Mouse (Mus musculus) adrenal gland, adult (tissue): ENCODE results near the gene Gtf3c1.
A peak's percentile ranks its signal among the peaks of the same experiment; 100 is the strongest.

Source experiments
- DNase-seq, 2 experiments: peaks; one replicate each; pipeline ENCODE4 v3.0.0; 2022 to 2023; ENCODE audit warnings: low spot score in 1 of 2; ENCODE audit not compliant: inconsistent age in 2 of 2

Gtf3c1 gene

DNA sequence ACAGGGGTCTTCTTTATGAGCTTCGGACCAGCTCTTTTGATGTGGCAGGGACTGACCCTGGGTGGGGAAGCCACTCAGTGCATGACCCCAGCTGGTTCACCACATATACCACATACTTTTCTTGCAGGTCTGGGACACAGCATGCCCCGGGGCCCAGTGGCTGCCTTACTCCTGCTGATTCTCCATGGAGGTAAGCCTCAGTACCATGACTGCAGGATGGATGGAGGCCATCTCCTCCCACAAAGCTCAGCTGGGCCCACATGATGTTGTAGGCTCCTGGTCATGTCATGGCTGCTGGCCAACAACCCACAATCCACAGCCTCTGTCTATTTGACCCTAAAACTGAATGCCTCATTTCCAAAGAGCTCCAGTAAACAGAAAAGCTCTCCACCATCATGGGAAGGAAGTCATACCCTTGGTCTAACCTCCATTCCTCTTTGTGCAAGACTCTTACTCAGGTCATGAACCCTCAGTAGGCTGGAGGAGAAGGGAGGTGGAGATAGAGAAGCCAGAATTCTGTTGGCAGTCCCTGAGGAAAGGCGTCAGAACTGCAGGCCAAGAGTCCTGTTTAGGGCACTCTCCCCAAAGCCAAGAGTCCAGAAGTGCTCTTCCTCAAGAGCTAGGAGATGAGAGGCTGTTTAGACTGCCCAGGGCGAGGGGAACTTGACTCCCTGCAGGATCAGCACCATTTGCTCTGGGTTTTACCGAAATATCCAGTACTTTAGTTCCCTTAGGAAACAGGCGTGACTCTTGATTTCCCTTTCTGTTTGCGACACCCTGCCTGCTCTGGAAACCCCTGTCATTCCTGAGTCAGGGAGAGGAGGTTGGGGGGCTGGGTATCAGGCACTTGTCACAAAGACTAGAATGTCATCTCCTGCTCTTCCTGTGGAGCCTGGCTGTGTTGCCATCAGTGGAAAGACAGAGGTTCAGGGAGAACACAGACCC, 84.6 kb downstream of the Gtf3c1 start:
- no peak for DNase-seq

GRCm38 (mm10) chr7:125620077-125620476, 87.5 kb downstream of the Gtf3c1 start:
- DNase-seq: no peak

- DNase-seq: no peak
Measured at GRCm38 (mm10) chr7:125618016-125618415, 89.6 kb downstream of the Gtf3c1 start.

DNA sequence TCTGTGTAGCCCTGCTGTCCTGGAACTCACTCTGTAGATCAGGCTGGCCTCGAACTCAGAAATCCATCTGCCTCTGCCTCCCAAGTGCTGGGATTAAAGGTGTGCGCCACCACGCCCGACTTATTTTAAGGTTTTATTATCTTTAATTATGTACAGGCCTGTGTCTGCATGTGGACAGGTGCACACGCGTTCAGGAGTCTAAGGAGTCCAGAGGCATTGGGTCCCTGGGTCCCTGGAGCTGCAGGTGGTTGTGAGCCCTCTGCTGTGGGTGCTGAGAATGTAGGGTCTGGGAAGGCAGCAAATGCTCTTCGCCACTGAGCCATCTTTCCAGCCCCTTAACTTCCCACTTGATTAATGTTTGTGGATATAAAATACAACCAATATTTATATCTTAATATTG, 92.1 kb downstream of the Gtf3c1 start:
- no peak for DNase-seq

DNA sequence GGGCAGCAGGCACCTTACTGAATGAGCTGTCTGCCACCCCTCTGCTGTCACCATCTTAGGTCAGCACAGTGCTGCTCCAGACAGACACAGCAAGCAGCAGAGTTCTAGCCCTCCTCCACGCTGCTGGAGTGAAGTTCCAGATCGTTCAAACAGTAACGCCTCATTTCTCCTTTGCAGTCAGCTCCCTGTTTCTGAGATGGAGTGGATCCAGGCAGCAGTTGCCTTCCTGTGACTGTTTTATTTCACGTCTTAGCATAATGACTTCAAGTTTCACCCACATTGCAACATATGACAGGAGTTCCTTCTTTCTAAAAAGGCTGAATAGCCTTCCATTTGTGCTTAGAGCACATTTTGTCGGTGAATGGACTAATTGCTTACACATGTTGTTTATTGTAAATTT, 94.0 kb downstream of the Gtf3c1 start:
- no peak for DNase-seq

DNA sequence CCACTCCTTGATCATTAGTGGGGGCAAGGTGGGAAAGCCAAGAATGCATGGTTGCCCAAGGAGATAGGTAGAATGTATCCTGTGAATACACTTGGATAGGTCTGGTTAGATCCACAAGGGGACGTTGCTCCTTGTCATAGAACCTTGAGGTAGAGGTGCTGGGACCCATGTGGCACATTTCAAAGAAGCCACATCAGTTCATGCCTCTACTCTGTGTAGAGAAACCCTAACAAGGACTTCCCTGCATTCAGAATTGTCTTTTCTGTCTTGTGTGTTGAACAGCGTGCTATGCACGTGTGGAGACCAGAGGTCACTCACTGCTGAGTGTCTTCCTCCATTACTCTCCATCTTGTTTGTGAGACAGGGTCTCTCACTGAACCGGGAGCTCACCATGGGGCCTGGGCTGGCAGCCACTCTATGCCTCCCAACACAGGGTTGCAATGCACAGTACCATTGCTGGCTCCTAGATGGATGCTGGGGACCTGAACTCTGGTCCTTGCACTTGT, 99.3 kb downstream of the Gtf3c1 start:
- no peak for DNase-seq

DNA sequence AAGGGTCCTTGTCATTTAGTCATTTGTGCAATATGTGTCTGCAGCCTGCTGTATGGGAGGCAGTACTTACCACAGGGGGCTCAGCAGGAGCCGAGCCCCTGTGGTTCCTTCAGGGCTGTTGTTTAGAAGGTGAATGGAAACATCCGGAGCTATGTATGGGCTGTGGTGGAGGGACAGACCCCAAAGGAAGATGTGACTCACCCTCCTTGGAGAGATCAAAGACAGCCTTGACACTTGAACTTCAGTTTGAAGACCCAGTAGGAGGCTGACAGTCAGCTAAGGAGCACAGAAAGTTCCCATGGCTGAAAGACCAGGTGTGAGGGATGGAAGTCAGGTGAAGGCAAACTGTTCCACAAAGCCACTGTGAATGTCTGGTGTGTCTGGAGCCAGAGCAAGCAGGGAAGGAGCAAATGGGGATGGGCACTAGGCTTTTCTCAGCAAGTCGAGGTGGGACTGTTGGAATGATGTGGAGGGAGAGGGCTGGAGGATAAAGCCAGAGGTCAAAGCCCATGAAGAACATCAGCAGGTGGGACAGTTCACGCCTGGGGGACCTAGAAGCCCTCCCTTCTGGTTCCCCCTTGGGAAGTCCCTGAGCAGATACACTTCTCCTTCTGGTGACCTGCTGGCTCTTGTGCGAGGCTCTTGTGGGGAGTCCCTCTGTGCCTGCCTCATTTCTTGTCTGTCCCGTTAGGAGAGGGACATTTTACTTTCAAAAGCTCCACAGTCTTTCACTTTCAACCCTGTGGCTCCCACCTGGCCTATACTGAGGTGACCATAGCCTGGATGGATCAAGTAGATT, 100.0 kb downstream of the Gtf3c1 start:
- no peak for DNase-seq

DNA sequence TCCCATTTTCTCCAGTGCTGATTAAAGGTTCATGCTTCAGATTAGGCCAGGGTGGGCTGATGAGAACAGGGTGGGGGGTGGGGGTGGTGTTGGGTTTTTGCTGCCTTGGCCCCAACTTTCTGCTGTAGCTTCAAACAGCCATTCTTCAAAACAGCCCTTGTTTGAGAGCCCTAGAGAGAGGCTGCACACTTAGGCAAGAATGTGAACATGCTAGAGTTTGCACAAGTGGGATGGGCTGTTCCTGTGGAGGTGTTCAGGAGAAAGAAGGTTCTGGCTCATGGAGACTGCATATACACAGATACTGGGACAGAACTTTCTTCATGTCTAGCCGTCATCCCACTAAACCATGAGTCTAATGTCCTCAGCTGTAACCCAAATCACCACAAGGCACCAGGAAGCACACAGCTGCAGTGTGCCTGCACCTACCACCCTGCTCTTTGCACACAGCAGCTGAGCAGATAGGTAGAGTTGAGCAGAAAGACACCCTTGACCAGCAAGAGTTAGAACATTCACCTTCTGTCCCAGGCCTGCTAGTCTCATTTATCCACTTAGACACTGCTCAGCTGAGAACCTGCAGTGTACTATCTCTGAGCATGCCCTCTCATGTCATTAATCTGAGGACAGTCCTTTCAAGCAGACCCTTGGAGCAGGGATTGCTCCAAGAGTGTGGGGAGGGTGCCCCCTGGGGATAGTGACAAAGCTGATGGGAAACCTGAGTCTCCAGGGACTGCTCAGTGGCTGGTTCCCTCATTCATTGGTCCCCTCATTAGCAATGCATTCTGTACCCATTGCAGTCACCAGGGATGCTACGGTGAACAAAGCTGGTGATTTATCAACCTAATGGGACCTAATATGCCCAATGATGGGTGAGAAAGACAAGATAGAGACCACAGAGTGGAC, 101.1 kb downstream of the Gtf3c1 start:
- no peak for DNase-seq

- DNase-seq: no peak
Measured at GRCm38 (mm10) chr7:125605725-125606139, 101.8 kb downstream of the Gtf3c1 start.

DNA sequence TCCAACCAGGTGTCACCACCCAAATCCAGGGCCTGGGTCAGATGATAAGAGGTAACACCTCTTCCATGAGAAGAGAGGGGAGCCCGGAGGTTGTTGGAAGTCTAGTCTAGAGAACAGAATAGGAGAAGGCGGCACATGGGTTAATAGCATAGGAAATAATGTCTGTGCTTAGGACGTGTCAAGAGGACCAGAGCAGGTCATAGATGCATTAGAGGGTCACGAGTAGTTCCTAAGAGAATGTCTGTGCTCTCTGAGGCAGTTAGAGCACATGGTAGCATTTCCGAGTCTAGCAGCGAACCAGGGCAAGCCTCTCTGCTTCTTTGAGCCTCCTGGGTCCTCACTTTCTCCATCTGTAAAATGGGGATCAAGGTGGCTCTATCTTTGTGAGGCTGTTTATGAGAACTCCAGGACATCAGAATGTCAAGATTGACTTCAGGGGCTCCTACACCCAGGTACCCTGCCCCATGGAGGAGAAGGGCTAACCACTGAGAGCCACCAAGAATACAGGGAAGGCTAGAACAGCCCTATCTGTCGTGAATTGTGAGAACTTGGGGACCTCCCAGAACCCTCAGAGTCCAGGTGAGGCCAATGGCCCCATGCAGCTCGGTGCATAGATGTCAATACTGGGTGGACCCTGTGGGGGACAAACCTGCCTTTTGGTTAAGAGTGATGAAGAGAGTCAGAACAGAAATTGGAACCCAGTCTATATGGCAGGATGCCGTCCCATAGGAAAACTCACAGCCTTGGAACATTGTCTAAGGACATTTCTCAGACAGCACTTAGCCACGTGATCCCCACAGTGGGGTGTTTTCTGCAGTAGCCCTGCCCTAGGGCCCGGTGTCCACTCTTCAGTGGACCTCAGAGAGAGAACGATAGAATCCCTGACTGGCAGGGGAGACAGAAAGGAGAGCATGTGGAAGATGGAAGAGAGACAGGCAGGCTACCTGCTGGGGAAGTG, 102.9 kb downstream of the Gtf3c1 start:
- no peak for DNase-seq

- peak in 1 of 2 experiments; percentile 39 for DNase-seq
Measured at GRCm38 (mm10) chr7:125603185-125603631, 104.4 kb downstream of the Gtf3c1 start, which contains the start of gene Il21r. Gene Il21r (plus strand): TSS chr7:125603429.

GRCm38 (mm10) chr7:125601821-125602448, 105.6 kb downstream of the Gtf3c1 start:
- DNase-seq: no peak

DNA sequence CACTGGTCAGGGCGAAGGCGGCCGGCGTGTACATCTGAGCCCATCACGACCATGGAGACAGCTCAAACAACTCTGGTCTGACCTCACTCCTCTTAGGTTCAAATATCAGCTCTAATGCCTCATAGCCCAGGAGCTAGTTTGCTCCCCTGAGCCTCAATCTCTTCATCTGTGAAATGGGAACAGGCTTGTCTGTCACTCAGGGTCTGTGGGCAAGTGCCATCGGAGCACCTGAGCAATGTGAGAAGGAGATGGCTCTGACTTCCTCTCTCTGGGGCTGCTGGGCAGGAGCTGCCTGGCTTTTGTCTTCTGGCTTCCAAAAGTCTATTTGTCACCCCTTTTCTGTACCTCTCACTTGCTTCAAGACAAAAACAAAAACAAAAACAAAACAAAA, 106.3 kb downstream of the Gtf3c1 start:
- DNase-seq: no peak

DNA sequence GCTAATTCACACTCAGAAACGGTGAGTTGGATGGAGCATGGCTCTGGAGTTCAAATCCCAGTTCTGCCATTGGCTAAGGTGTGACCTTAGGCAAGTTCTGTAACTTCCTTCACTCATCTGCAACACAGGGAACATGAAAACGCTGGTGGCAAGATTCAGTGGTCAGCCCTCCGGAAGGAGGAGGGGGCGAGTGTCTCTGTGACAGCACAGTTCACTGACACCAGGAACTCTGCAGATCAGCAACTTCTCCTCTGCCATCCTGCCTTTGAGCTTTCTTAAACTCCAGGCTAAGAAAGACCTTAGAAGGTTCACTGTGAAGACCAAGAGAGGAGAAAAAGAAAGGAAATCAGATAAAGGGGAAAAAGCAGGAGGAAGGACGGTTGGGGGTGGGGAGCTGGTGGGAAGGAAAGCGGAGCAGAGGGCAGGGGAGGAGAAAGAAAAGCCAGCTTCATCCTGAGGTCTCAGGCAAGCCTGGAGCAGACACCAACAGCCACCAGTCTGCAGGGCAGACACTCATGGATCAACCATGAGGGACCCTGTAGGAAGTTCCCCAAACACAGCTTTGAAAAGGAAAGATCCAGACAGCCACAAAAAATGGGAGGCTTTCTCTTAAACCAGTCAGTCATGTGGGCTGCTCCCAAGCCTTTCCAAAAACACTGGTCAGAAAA, 106.8 kb downstream of the Gtf3c1 start:
- DNase-seq: no peak

DNA sequence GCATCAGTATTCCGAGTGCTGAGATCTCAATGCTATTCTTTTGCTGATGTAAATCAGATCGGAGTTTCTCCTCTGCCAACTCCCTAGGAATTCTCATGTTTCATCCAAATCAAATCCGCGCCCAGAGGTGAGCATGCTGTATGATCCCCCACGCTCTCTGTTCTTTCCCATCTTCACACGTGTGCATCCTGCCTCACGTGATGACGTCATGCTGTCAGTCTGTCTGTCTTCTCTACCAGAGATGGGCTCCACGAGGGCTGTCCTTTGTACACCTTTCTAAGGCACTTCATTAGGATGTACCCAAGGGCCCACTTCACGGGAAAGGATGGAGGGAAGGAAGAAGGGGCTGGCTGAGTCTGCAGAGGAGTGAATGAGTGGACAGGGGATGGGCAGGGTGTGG, 107.4 kb downstream of the Gtf3c1 start:
- DNase-seq: no peak

DNA sequence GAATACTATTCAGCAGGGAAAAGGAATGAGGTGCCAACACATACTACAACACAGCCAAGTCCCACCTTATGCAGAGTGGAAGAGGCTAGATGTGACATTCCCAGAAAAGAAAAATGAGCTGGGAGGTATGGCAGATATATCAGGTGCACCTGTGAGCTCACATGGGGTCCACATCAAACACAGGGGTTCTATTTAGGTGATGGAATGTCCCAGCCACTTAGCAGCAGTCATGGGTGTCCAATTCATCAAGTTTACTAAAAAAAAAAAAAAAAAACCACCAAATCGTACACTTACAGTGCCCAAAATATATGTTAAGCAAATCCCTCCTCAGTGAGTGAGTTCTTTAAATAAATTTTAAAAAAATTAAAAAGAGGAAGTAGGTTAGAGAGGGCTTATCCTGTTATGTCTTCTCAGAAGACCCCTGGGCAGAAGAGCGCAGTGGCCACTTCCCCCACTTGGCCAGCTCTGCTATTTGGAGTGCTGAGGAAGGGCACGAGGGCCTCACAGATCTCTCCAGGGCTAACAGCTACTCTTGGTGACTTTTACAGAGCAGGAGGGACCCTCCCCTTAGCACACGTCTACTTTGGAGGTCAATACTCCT, 108.1 kb downstream of the Gtf3c1 start:
- DNase-seq: no peak

- DNase-seq: no peak
Measured at GRCm38 (mm10) chr7:125597516-125598347, 109.8 kb downstream of the Gtf3c1 start.
